Mouse (Mus musculus) myocyte (in vitro differentiated cells): Measurements from ENCODE around the gene Znrf1.
"Not testable (repeated sequence)": the region's sequence is repeated elsewhere in the genome, so short reads cannot be mapped to it uniquely, and the experiment has no call there.

ENCODE experiments used
- E2F4 ChIP-seq: IDR thresholded peaks from one replicate; pipeline ENCODE4 v1.6.1; 2011; ENCODE audit warnings: mild to moderate bottlenecking, control low read depth, moderate library complexity; ENCODE audit not compliant: insufficient read depth
- MYOD1 ChIP-seq, 3 experiments: IDR thresholded peaks; one replicate each; pipeline ENCODE4 v1.6.1; 2011; ENCODE audit warnings: control low read depth in 2 of 3, low read depth in 2 of 3, mild to moderate bottlenecking in 2 of 3, moderate library complexity in 1 of 3; ENCODE audit not compliant: insufficient read length in 2 of 3, control insufficient read depth in 1 of 3
- POLR2A ChIP-seq: IDR thresholded peaks from one replicate; pipeline ENCODE4 v1.6.1; 2011; ENCODE audit warnings: low read depth, mild to moderate bottlenecking, control low read depth, moderate library complexity; ENCODE audit not compliant: insufficient read length
- TCF12 ChIP-seq: IDR thresholded peaks from one replicate; pipeline ENCODE4 v1.6.1; 2011; ENCODE audit warnings: mild to moderate bottlenecking, control low read depth; ENCODE audit not compliant: poor library complexity, insufficient read depth, severe bottlenecking
- TCF3 ChIP-seq: IDR thresholded peaks from one replicate; pipeline ENCODE4 v1.6.1; 2011; ENCODE audit warnings: low read depth, control low read depth; ENCODE audit not compliant: insufficient read length

DNA sequence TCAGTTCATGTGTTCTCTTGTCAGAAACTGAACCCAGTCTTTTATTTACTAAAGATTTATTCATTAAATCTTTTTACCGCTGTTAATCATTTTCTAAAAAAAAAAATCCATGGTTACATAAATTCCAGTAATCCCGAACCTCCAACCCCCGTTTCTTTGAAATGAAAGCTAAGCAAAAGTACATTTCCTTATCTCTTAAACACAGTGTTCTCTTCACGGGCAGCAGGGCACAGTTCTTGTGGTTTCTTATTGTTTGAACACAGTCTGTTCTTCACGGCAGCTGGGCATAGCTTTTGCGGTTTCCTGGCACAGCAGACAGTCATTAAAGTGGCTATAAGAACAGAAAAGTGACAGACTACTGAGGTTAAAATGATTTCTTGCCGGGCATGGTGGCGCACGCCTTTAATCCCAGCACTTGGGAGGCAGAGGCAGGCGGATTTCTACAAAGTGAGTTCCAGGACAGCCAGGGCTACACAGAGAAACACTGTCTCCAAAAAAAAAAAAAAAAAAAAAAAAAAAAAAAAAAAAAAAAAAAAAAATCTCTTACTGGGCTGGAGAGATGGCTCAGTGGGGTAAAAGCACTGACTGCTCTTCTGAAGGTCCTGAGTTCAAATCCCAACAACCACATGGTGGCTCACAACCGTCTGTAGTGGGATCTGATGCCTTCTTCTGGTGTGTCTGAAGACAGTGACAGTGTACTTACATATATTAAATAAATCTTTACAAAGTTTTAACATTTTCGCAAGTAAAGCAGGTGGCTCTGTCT is 108.6 kb downstream of the Znrf1 start:
- TF ChIP-seq E2F4, POLR2A: not testable (repeated sequence)
- peak; percentile 18 for TF ChIP-seq TCF3
- TF ChIP-seq MYOD1 (IDR thresholded peaks at IDR 0.05; ENCODE audit: control insufficient read depth in 1 of 3, insufficient read length in 2 of 3, low read depth in 2 of 3): peak; percentile 3 to 62 (median 34)
- peak; percentile 52 for TF ChIP-seq TCF12
